Mouse (Mus musculus) ES-Bruce4 (cell line): ENCODE results near the gene Rusc2.

Experiments
- CTCF ChIP-seq: IDR thresholded peaks from one replicate; pipeline ENCODE4 v1.8.1; 2011; ENCODE audit warnings: low read depth, low read length
- EP300 ChIP-seq: IDR thresholded peaks from 2 replicates; pipeline ENCODE4 v1.6.1; 2011; ENCODE audit warnings: low read depth, low read length; ENCODE audit not compliant: insufficient read depth

GRCm38 (mm10) chr4:43470301-43470700 lies 88.5 kb downstream of the Rusc2 start:
- TF ChIP-seq CTCF: no peak
- TF ChIP-seq EP300: no peak
